Mouse (Mus musculus) lung, embryonic 14.5 days (tissue): ENCODE measurements around the gene Evl. TPM values are rescaled to one million over a fixed set of nuclear protein-coding genes. Genes with fewer than 3 reads are reported as not detected.
"Not testable (repeated sequence)": the region's sequence is repeated elsewhere in the genome, so short reads cannot be mapped to it uniquely, and the experiment has no call there.

ENCODE experiments used
- ATAC-seq: fragments of 200-750 bp; cut with Nextera tagmentation; 2 replicates; pipeline ENCODE4 v1.8.0; 2017; ENCODE audit warnings: mild to moderate bottlenecking, moderate TSS enrichment, moderate library complexity; ENCODE audit not compliant: insufficient read depth
- DNase-seq: peaks from one replicate; pipeline ENCODE4 v3.0.0-alpha.2; 2015
- H3K27ac ChIP-seq: fragments of 300-500 bp; sonication (generic); 2 replicates; pipeline ENCODE4 v1.5.1; 2014; ENCODE audit warnings: low read depth, mild to moderate bottlenecking, moderate library complexity
- H3K27me3 ChIP-seq: fragments of 300-500 bp; sonication (generic); 2 replicates; pipeline ENCODE4 v1.6.1; 2014; ENCODE audit warnings: low read length, control low read depth; ENCODE audit not compliant: insufficient read depth
- H3K36me3 ChIP-seq: fragments of 300-500 bp; sonication (generic); 2 replicates; pipeline ENCODE4 v1.6.1; 2014; ENCODE audit warnings: control low read depth; ENCODE audit not compliant: insufficient read depth
- H3K4me1 ChIP-seq: fragments of 300-500 bp; sonication (generic); 2 replicates; pipeline ENCODE4 v1.6.1; 2014; ENCODE audit warnings: antibody characterized with exemption, control low read depth; ENCODE audit not compliant: insufficient read depth
- H3K4me2 ChIP-seq: fragments of 300-500 bp; sonication (generic); 2 replicates; pipeline ENCODE4 v1.6.1; 2014; ENCODE audit warnings: mild to moderate bottlenecking
- H3K4me3 ChIP-seq: fragments of 300-500 bp; sonication (generic); 2 replicates; pipeline ENCODE4 v1.5.1; 2014; ENCODE audit warnings: low read depth, low read length
- H3K9ac ChIP-seq: fragments of 300-500 bp; sonication (generic); 2 replicates; pipeline ENCODE4 v1.6.1; 2014
- H3K9me3 ChIP-seq: fragments of 300-500 bp; sonication (generic); 2 replicates; pipeline ENCODE4 v1.6.1; 2016; ENCODE audit warnings: low read depth, low read length, control low read depth
- CTCF ChIP-seq: IDR thresholded peaks from 2 replicates; pipeline ENCODE4 v1.5.1; 2016; ENCODE audit warnings: antibody characterized with exemption, low read depth
- WGBS: fragments of 180-500 bp; shearing (Covaris S2); extraction: QIAGEN DNeasy Blood & Tissue Kit; methylation state at CpG from one replicate; pipeline ENCODE4 v1.1.7; 2014; 5-methylcytosine and 5-hydroxymethylcytosine counted together
- polyA plus RNA-seq: library from polyadenylated mRNA; unstranded; fragments of >200 nt; fragmentation: Nextera tagmentation; extraction: Ambion mirVana; gene quantifications from 2 replicates; pipeline ENCODE4 v1.2.1, GENCODE M21; 2014

Evl gene
- polyA plus RNA-seq, result 79.2 and 88.7 TPM in 2 replicates

- H3K36me3 ChIP-seq, result no peaks in the 10 kb centered on the region
- no peaks in the 10 kb centered on the region for H3K9me3 ChIP-seq
- H3K27me3 ChIP-seq, result no peaks in the 10 kb centered on the region
- peak within 1 kb of the TSS; percentile 83 for H3K27ac ChIP-seq
- WGBS, result 1% methylated on average over 50 of the region's 50 CpGs
- ATAC-seq (peak; percentile 89), DNase-seq (peak; percentile 93)
- H3K9ac ChIP-seq, result peak within 1 kb of the TSS; percentile 88
- peaks cover 11% of the 10 kb centered on the region for H3K4me1 ChIP-seq
- no peak for TF ChIP-seq CTCF
- H3K4me3 ChIP-seq, result peak within 1 kb of the TSS; percentile 97
- H3K4me2 ChIP-seq, result peak within 1 kb of the TSS; percentile 75
Observed at GRCm38 (mm10) chr12:108554120-108554841, at the start of gene Evl. Evl (plus strand) TSS chr12:108554720.

- Histone ChIP-seq H3K27me3 (no peaks in the 10 kb centered on the region), H3K27ac (no peak overlapping the region), H3K4me3 (no peak overlapping the region), H3K36me3 (no peaks in the 10 kb centered on the region), H3K4me1 (no peaks in the 10 kb centered on the region), H3K9me3 (no peaks in the 10 kb centered on the region), H3K4me2 (no peak overlapping the region), H3K9ac (no peak overlapping the region)
- WGBS, result 88% methylated on average over 2 of the region's 2 CpGs
- no peak for ATAC-seq
- no peak for DNase-seq
- no peak for TF ChIP-seq CTCF
Observed at GRCm38 (mm10) chr12:108505846-108506245, 48.7 kb upstream of the Evl start.

GRCm38 (mm10) chr12:108507046-108507445 lies 47.5 kb upstream of the Evl start:
- ATAC-seq, result not testable (repeated sequence)

GRCm38 (mm10) chr12:108510571-108510970 lies 43.9 kb upstream of the Evl start:
- H3K4me1 ChIP-seq, result no peaks in the 10 kb centered on the region
- no peak overlapping the region for H3K4me2 ChIP-seq
- H3K4me3 ChIP-seq, result no peak overlapping the region
- ATAC-seq (no peak), DNase-seq (no peak)
- 44% methylated on average over 7 of the region's 7 CpGs for WGBS
- no peak overlapping the region for H3K27ac ChIP-seq
- no peak for TF ChIP-seq CTCF
- peaks cover 38% of the 10 kb centered on the region for H3K36me3 ChIP-seq
- H3K27me3 ChIP-seq, result no peaks in the 10 kb centered on the region
- H3K9me3 ChIP-seq, result no peaks in the 10 kb centered on the region
- H3K9ac ChIP-seq, result no peak overlapping the region

More at GRCm38 (mm10) chr12:108507046-108507445, 47.5 kb upstream of the Evl start:
- not testable (repeated sequence) for H3K27ac ChIP-seq, H3K4me1 ChIP-seq, DNase-seq, H3K9me3 ChIP-seq, H3K4me2 ChIP-seq, H3K4me3 ChIP-seq, H3K9ac ChIP-seq, H3K27me3 ChIP-seq, H3K36me3 ChIP-seq
- WGBS, result 76% methylated on average over 3 of the region's 3 CpGs

GRCm38 (mm10) chr12:108511009-108511408 lies 43.5 kb upstream of the Evl start:
- H3K9me3 ChIP-seq, result no peaks in the 10 kb centered on the region
- H3K27ac ChIP-seq, result no peak overlapping the region
- H3K27me3 ChIP-seq, result no peaks in the 10 kb centered on the region
- peaks cover 41% of the 10 kb centered on the region for H3K36me3 ChIP-seq
- ATAC-seq (no peak), DNase-seq (peak; percentile 93)
- WGBS, result under 1% methylated on average over 3 of the region's 3 CpGs
- H3K4me3 ChIP-seq, result no peak overlapping the region
- H3K4me1 ChIP-seq, result no peaks in the 10 kb centered on the region
- no peak overlapping the region for H3K4me2 ChIP-seq
- TF ChIP-seq CTCF, result peak; percentile 73
- H3K9ac ChIP-seq, result no peak overlapping the region

GRCm38 (mm10) chr12:108515464-108515863 lies 39.1 kb upstream of the Evl start:
- WGBS, result 89% methylated on average over 12 of the region's 12 CpGs
- no peak overlapping the region for H3K27ac ChIP-seq

GRCm38 (mm10) chr12:108519374-108519773 lies 35.1 kb upstream of the Evl start:
- peak; percentile 34 for DNase-seq
- Histone ChIP-seq H3K4me2 (no peak overlapping the region), H3K9ac (no peak overlapping the region), H3K27ac (no peak overlapping the region), H3K4me1 (no peaks in the 10 kb centered on the region), H3K27me3 (no peaks in the 10 kb centered on the region), H3K36me3 (peaks cover 45% of the 10 kb centered on the region), H3K9me3 (no peaks in the 10 kb centered on the region), H3K4me3 (no peak overlapping the region)
- TF ChIP-seq CTCF, result no peak
- ATAC-seq, result no peak
- 70% methylated on average over 8 of the region's 8 CpGs for WGBS

More at GRCm38 (mm10) chr12:108515464-108515863, 39.1 kb upstream of the Evl start:
- Histone ChIP-seq H3K4me1 (no peaks in the 10 kb centered on the region), H3K9ac (no peak overlapping the region), H3K4me2 (no peak overlapping the region), H3K4me3 (no peak overlapping the region), H3K27me3 (no peaks in the 10 kb centered on the region), H3K36me3 (peaks cover 51% of the 10 kb centered on the region), H3K9me3 (no peaks in the 10 kb centered on the region)
- ATAC-seq (no peak), DNase-seq (no peak)
- TF ChIP-seq CTCF, result no peak
